Mouse (Mus musculus) heart, postnatal 0 days (tissue): Measurements from ENCODE around the gene Krt80.

ENCODE experiments used
- CTCF ChIP-seq: IDR thresholded peaks from 2 replicates; pipeline ENCODE4 v1.5.1; 2016; ENCODE audit warnings: antibody characterized with exemption, control low read depth, low read depth
- EP300 ChIP-seq: IDR thresholded peaks from 2 replicates; pipeline ENCODE4 v1.6.1; 2016; ENCODE audit warnings: antibody characterized with exemption, low read depth

DNA sequence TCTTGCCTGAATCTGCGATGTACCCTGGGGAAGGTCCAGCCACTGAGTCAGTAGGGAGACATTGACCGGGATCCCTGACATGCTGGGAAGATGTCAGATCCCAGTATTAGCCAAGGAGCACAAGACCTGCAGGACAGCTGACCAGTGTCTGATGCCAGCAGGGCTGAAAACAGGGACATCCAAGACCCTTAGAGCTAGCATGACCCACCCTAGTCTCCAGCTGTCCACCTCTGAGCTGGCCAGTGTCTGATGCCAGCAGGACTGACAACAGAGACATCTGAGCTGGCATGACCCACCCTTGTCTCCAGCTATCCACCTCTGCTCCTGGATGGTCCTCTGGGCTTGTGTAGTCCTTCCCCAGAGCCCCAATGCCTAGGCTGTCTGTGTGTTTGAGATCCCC is 3.0 kb downstream of the Krt80 start:
- TF ChIP-seq CTCF (no peak), EP300 (no peak)
